Mouse (Mus musculus) heart, embryonic 16.5 days (tissue): Measurements from ENCODE around the gene Olfr1046. TPM values are rescaled to one million over a fixed set of nuclear protein-coding genes. Genes with fewer than 3 reads are reported as not detected.
"Not testable (repeated sequence)": the region's sequence is repeated elsewhere in the genome, so short reads cannot be mapped to it uniquely, and the experiment has no call there.

Source experiments
- ATAC-seq: fragments of 200-750 bp; cut with Nextera tagmentation; replicated peaks from 2 replicates; pipeline ENCODE4 v1.8.0; 2017; ENCODE audit warnings: moderate number of reproducible peaks; ENCODE audit not compliant: insufficient read depth, low FRiP score; ENCODE audit errors: extremely low read depth
- H3K27ac ChIP-seq: fragments of 300-500 bp; sonication (generic); 2 replicates; pipeline ENCODE4 v1.5.1; 2014; ENCODE audit warnings: mild to moderate bottlenecking, low read length, control low read depth, moderate library complexity
- H3K27me3 ChIP-seq: fragments of 300-500 bp; sonication (generic); 2 replicates; pipeline ENCODE4 v1.6.1; 2014; ENCODE audit warnings: low read length, mixed read lengths; ENCODE audit not compliant: control insufficient read depth, insufficient read depth
- H3K36me3 ChIP-seq: fragments of 300-500 bp; sonication (generic); 2 replicates; pipeline ENCODE4 v1.6.1; 2014; ENCODE audit not compliant: control insufficient read depth, insufficient read depth
- H3K4me1 ChIP-seq: fragments of 300-500 bp; sonication (generic); 2 replicates; pipeline ENCODE4 v1.6.1; 2014; ENCODE audit warnings: low read length, mixed read lengths; ENCODE audit not compliant: control insufficient read depth, insufficient read depth
- H3K4me2 ChIP-seq: fragments of 300-500 bp; sonication (generic); 2 replicates; pipeline ENCODE4 v1.6.1; 2014; ENCODE audit warnings: low read depth, mild to moderate bottlenecking, control low read depth, low read length
- H3K4me3 ChIP-seq: fragments of 300-500 bp; sonication (generic); 2 replicates; pipeline ENCODE4 v1.5.1; 2014; ENCODE audit warnings: mild to moderate bottlenecking, control low read depth, low read length
- H3K9ac ChIP-seq: fragments of 300-500 bp; sonication (generic); 2 replicates; pipeline ENCODE4 v1.6.1; 2014; ENCODE audit warnings: low read length, control low read depth
- H3K9me3 ChIP-seq: fragments of 300-500 bp; sonication (generic); replicated peaks from 2 replicates; pipeline ENCODE4 v1.6.1; 2016; ENCODE audit warnings: low read length; ENCODE audit not compliant: control insufficient read depth
- WGBS: fragments of 180-500 bp; shearing (Covaris S2); extraction: QIAGEN DNeasy Blood & Tissue Kit; methylation state at CpG from one replicate; pipeline ENCODE4 v1.1.7; 2014; 5-methylcytosine and 5-hydroxymethylcytosine counted together
- polyA plus RNA-seq: library from polyadenylated mRNA; unstranded; fragments of >200 nt; fragmentation: Nextera tagmentation; extraction: Ambion mirVana; gene quantifications from 2 replicates; pipeline ENCODE4 v1.2.1, GENCODE M21; 2015

Gene Olfr1046
- polyA plus RNA-seq: not detected in 2 replicates

DNA sequence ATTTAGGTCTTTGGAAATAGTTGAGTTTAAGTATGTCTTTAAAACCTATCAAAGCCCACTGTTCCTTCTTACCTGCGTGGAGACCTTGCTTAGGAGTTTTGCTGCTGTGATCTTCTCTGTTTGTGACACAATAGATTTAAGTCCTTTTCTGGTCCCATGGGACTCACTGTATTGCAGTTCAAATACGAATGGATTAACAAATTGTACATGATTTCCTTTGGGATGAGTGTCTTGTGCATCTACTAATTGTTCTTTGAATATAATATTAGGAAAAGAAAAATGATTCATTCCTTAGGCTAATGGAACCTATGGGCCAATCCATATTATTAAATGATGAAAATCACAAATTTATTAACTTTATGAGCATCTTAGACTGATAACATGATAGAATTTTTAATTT is at the start of gene Olfr1046:
TSS of gene Olfr1046 (minus strand) at position 101 of the 400 bp plus-strand sequence.
- 59% methylated on average over 2 of the region's 2 CpGs for WGBS

DNA sequence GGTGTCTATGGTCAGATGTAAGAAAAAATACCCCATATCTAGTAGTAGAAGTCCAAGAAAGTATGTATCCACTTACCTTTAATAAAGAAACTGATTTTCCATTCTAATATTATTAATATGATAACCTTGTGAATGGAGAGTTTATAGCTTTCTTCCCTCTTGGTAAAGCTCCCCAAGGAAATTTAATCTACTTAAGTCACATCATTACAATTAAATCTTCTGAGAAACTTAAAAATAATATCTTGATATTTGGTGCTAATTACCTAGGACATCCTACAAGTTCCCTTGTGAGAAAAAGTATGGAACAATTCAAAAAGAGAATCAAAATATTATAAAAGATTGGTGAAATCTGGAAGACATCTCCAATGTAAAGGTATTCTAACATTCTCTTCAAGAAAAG is 39.1 kb upstream of the Olfr1046 start, which contains the start of gene Olfr1049:
TSS of gene Olfr1049 (minus strand) at position 101 of the 400 bp plus-strand sequence.
- H3K9me3 ChIP-seq, H3K27ac ChIP-seq, ATAC-seq, H3K4me2 ChIP-seq, H3K4me1 ChIP-seq, H3K4me3 ChIP-seq, H3K9ac ChIP-seq, H3K27me3 ChIP-seq, H3K36me3 ChIP-seq: not testable (repeated sequence)

More for the DNA sequence above, at the start of gene Olfr1046:
- no peak within 1 kb of the TSS for H3K4me2 ChIP-seq
- no peaks in the 10 kb centered on the region for H3K36me3 ChIP-seq
- H3K9ac ChIP-seq: no peak within 1 kb of the TSS
- ATAC-seq: no peak
- H3K27me3 ChIP-seq: no peaks in the 10 kb centered on the region
- no peaks in the 10 kb centered on the region for H3K9me3 ChIP-seq
- H3K4me3 ChIP-seq: no peak within 1 kb of the TSS
- no peaks in the 10 kb centered on the region for H3K4me1 ChIP-seq
- no peak within 1 kb of the TSS for H3K27ac ChIP-seq

DNA sequence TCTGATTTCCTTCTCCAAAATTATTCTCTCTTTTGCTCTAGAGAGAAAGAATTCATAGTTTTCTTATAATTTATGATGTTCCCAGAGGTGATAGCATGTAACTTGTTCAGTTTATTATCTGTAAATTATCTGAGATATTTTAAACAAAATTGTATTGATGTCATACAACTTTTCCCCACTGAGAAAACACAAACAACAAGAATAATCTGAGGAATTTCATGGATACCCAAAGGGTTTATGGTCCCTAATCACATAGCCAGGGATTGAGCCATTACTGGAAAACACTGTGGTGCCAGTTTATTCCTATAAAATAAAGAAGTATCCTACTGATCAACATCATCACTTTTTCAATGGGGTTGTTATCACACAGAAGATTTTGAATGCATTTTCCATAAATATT is 21.1 kb upstream of the Olfr1046 start, which contains the start of gene Olfr1048:
TSS of gene Olfr1048 (minus strand) at position 101 of the 400 bp plus-strand sequence.
- Histone ChIP-seq H3K4me3 (no peak within 1 kb of the TSS), H3K27ac (no peak within 1 kb of the TSS), H3K36me3 (no peaks in the 10 kb centered on the region), H3K4me2 (no peak within 1 kb of the TSS), H3K9ac (no peak within 1 kb of the TSS), H3K9me3 (no peaks in the 10 kb centered on the region), H3K4me1 (no peaks in the 10 kb centered on the region), H3K27me3 (no peaks in the 10 kb centered on the region)
- no peak for ATAC-seq

DNA sequence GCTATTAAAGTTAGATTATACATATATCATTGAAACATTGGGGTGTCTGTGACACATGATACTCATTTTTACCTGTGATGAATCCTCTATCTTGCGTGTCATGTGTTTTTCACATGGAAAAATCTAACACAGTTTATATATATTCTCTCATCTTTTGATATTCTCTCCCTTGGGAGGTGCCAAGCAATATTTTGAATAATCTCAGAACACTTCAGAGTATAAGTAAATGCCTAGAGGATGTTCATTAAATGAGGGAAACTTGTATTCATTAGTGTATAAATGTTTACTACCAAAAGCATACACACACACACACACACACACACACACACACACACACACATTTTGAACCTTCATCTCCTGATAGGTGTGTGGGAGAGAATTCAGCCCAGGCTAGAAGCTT is 12.2 kb upstream of the Olfr1046 start, which contains the start of gene Olfr1047:
TSS of gene Olfr1047 (minus strand) at position 101 of the 400 bp plus-strand sequence.
- Histone ChIP-seq H3K27me3 (no peaks in the 10 kb centered on the region), H3K9me3 (no peaks in the 10 kb centered on the region), H3K4me1 (no peaks in the 10 kb centered on the region), H3K4me3 (no peak within 1 kb of the TSS), H3K36me3 (no peaks in the 10 kb centered on the region), H3K9ac (no peak within 1 kb of the TSS), H3K4me2 (no peak within 1 kb of the TSS), H3K27ac (no peak within 1 kb of the TSS)
- WGBS: 82% methylated on average over 1 of the region's 1 CpGs
- ATAC-seq: no peak

DNA sequence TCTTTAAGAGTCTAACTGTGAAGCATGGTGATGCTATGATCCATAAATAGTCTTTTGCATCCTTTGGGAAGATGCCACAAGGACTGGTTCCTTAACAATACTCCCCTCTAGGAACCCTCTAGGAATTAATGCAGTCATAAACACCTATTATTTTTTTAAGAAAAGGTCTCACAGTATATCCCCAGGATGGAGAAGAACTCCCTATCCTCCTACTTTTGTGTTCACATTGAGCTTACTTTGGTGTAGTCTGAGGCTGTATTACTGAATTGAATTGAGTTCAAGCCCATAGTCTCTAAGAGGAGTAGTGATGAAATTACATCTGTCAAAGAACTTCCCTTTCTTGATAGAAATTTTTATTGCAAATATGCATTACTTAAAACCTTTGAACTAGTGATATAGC is 16.2 kb downstream of the Olfr1046 start, which contains the start of gene Olfr1045:
TSS of gene Olfr1045 (minus strand) at position 101 of the 400 bp plus-strand sequence.
- H3K4me2 ChIP-seq: no peak within 1 kb of the TSS
- H3K4me1 ChIP-seq: no peaks in the 10 kb centered on the region
- no peaks in the 10 kb centered on the region for H3K9me3 ChIP-seq
- no peaks in the 10 kb centered on the region for H3K36me3 ChIP-seq
- no peak within 1 kb of the TSS for H3K9ac ChIP-seq
- no peaks in the 10 kb centered on the region for H3K27me3 ChIP-seq
- no peak within 1 kb of the TSS for H3K27ac ChIP-seq
- no peak for ATAC-seq
- no peak within 1 kb of the TSS for H3K4me3 ChIP-seq

DNA sequence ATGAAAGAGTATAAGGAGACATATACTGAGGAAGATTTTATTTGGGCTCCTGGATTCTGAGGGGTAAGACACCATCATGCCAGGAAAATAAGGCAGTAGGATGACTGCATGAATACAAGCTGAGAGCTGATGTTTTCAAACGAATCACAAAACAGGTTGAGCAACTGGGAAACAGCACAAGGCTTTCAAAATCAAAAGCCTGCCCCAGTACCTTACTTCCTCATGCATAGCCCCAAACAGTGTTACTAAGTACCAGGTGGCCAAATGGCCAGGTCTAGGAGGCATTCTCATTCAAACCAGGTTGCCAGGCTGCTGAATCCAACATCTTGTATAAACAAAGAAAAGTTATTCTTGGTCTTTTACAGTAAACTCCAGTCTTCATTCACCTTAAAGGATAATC is 23.3 kb downstream of the Olfr1046 start:
- H3K27me3 ChIP-seq: no peaks in the 10 kb centered on the region
- no peak overlapping the region for H3K27ac ChIP-seq
- H3K9ac ChIP-seq: no peak overlapping the region
- ATAC-seq: no peak
- no peaks in the 10 kb centered on the region for H3K36me3 ChIP-seq
- H3K4me2 ChIP-seq: no peak overlapping the region
- no peaks in the 10 kb centered on the region for H3K4me1 ChIP-seq
- H3K4me3 ChIP-seq: no peak overlapping the region
- WGBS: 31% methylated on average over 1 of the region's 1 CpGs
- H3K9me3 ChIP-seq: peaks cover 4% of the 10 kb centered on the region; the same call in 1 of the 2 replicates

DNA sequence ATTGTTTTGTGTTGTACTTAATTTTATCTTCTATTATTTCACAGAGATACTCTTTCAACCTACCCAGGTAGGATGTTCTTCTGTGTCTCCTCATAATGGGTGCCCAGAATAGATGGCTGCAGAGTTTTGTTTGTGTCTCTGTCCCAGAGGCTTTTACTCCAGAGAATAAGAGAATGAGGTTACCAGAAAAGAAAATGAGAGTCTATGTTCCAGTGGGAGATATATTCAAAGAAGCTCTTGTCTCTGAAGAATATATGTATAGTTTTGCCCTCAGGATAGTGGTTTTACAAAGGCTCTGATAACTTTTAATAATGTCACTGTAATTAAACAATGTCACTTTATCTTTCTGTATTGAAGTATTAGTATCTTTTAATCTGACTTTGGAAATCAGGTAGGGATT is 33.5 kb downstream of the Olfr1046 start, which contains the start of gene Olfr52:
TSS of gene Olfr52 (minus strand) at position 101 of the 400 bp plus-strand sequence.
- Histone ChIP-seq H3K4me1 (no peaks in the 10 kb centered on the region), H3K27ac (no peak within 1 kb of the TSS), H3K9me3 (no peaks in the 10 kb centered on the region), H3K27me3 (no peaks in the 10 kb centered on the region), H3K9ac (no peak within 1 kb of the TSS), H3K4me3 (no peak within 1 kb of the TSS), H3K4me2 (no peak within 1 kb of the TSS), H3K36me3 (no peaks in the 10 kb centered on the region)
- no peak for ATAC-seq

DNA sequence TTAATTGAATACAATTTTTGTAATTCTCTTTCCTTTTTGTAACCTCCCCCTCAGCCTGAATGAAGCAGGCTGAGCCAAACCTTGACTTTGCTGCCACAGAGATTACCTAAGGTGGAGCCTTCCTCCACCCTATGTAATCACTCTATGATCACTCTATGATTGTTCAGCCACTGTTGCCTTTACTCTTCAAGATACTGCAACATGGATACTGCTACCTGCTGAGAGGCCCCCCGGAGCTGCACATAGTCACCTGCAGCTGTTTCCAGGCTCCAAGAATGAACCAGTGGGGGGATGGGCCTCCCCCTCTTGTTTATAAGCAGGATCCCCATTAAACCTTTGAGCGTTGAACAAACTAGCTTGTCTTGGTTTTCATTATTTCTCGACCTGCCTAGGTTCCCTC is 39.2 kb downstream of the Olfr1046 start:
- Histone ChIP-seq H3K4me2 (no peak overlapping the region), H3K9ac (no peak overlapping the region), H3K4me3 (no peak overlapping the region), H3K4me1 (no peaks in the 10 kb centered on the region), H3K27me3 (no peaks in the 10 kb centered on the region), H3K36me3 (no peaks in the 10 kb centered on the region), H3K9me3 (no peaks in the 10 kb centered on the region), H3K27ac (no peak overlapping the region)
- ATAC-seq: no peak
- 78% methylated on average over 3 of the region's 3 CpGs for WGBS

DNA sequence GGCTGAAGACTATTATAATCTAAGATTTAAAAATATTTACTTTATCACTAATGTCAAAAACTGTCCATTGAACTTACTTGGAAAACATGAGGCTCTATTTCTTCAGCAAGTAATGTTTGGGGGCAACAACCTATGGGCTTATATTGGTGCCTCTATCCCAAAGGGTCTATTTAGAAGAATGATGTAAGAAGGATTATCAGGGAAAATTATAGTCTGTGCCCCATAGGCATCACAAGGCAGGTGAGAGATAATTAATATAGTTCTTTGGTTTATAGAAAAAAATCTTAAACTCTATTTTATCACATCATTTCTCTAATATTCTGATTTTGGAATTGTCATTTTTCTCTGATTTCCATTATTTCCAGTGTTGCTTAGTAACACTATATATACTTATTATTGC is 41.4 kb downstream of the Olfr1046 start, which contains the start of gene Olfr1044:
TSS of gene Olfr1044 (minus strand) at position 101 of the 400 bp plus-strand sequence.
- H3K27me3 ChIP-seq: no peaks in the 10 kb centered on the region
- H3K9ac ChIP-seq: no peak within 1 kb of the TSS
- H3K4me3 ChIP-seq: no peak within 1 kb of the TSS
- no peak within 1 kb of the TSS for H3K27ac ChIP-seq
- H3K36me3 ChIP-seq: no peaks in the 10 kb centered on the region
- no peaks in the 10 kb centered on the region for H3K4me1 ChIP-seq
- H3K9me3 ChIP-seq: no peaks in the 10 kb centered on the region
- no peak for ATAC-seq
- H3K4me2 ChIP-seq: no peak within 1 kb of the TSS
